Mouse (Mus musculus): ENCODE results near the gene Ugt1a10. TPM values are rescaled to one million over a fixed set of nuclear protein-coding genes. Genes with fewer than 3 reads are reported as not detected.

Gene Ugt1a10
- polyA plus RNA-seq, 1 experiment from 2014 or later, result not detected

GRCm38 (mm10) chr1:88260604-88261377 is 205.6 kb downstream of the Ugt1a10 start:
- Histone ChIP-seq H3K27me3 (ENCODE audit: control insufficient read depth, insufficient read depth, low read length) (no peaks in the 10 kb centered on the region), H3K4me2 (ENCODE audit: low read depth, low read length) (no peak overlapping the region), H3K36me3 (ENCODE audit: control insufficient read depth, insufficient read depth, low read length) (peaks cover 45% of the 10 kb centered on the region), H3K9ac (replicated peaks; ENCODE audit: low read depth, low read length) (no peak overlapping the region), H3K4me3 (ENCODE audit: low read depth, low read length) (no peak overlapping the region), H3K27ac (ENCODE audit: low read depth, low read length) (no peak overlapping the region), H3K9me3 (ENCODE audit: control insufficient read depth, low read length) (peaks cover 24% of the 10 kb centered on the region), H3K4me1 (ENCODE audit: control insufficient read depth, insufficient read depth, low read length) (no peaks in the 10 kb centered on the region)
- 86% methylated on average over 10 of the region's 10 CpGs for WGBS
- ATAC-seq (ENCODE audit: low read depth), result no peak

GRCm38 (mm10) chr1:88261706-88262105 is 206.5 kb downstream of the Ugt1a10 start:
- Histone ChIP-seq H3K4me2 (ENCODE audit: low read depth, low read length) (no peak overlapping the region), H3K27me3 (ENCODE audit: control insufficient read depth, insufficient read depth, low read length) (no peaks in the 10 kb centered on the region), H3K4me1 (ENCODE audit: control insufficient read depth, insufficient read depth, low read length) (no peaks in the 10 kb centered on the region), H3K9me3 (ENCODE audit: control insufficient read depth, low read length) (peaks cover 17% of the 10 kb centered on the region), H3K27ac (ENCODE audit: low read depth, low read length) (no peak overlapping the region), H3K36me3 (ENCODE audit: control insufficient read depth, insufficient read depth, low read length) (peaks cover 54% of the 10 kb centered on the region), H3K4me3 (ENCODE audit: low read depth, low read length) (no peak overlapping the region), H3K9ac (replicated peaks; ENCODE audit: low read depth, low read length) (no peak overlapping the region)
- 85% methylated on average over 7 of the region's 7 CpGs for WGBS
- ATAC-seq (ENCODE audit: low read depth), result no peak

GRCm38 (mm10) chr1:88262255-88262654 is 207.1 kb downstream of the Ugt1a10 start:
- Histone ChIP-seq H3K9ac (replicated peaks; ENCODE audit: low read depth, low read length) (no peak overlapping the region), H3K4me1 (ENCODE audit: control insufficient read depth, insufficient read depth, low read length) (no peaks in the 10 kb centered on the region), H3K9me3 (ENCODE audit: control insufficient read depth, low read length) (peaks cover 12% of the 10 kb centered on the region), H3K27me3 (ENCODE audit: control insufficient read depth, insufficient read depth, low read length) (no peaks in the 10 kb centered on the region), H3K36me3 (ENCODE audit: control insufficient read depth, insufficient read depth, low read length) (peaks cover 59% of the 10 kb centered on the region), H3K4me2 (ENCODE audit: low read depth, low read length) (no peak overlapping the region), H3K4me3 (ENCODE audit: low read depth, low read length) (no peak overlapping the region), H3K27ac (ENCODE audit: low read depth, low read length) (no peak overlapping the region)
- peak; percentile 10; the same call in 1 of the 2 replicates for ATAC-seq (ENCODE audit: low read depth)
- WGBS, result 80% methylated on average over 4 of the region's 4 CpGs

GRCm38 (mm10) chr1:88262961-88263360 is 207.8 kb downstream of the Ugt1a10 start:
- H3K27me3 ChIP-seq (ENCODE audit: control insufficient read depth, insufficient read depth, low read length), result no peaks in the 10 kb centered on the region
- no peak overlapping the region for H3K9ac ChIP-seq (replicated peaks; ENCODE audit: low read depth, low read length)
- H3K36me3 ChIP-seq (ENCODE audit: control insufficient read depth, insufficient read depth, low read length), result peaks cover 66% of the 10 kb centered on the region
- WGBS, result 77% methylated on average over 6 of the region's 6 CpGs
- H3K27ac ChIP-seq (ENCODE audit: low read depth, low read length), result no peak overlapping the region
- H3K9me3 ChIP-seq (ENCODE audit: control insufficient read depth, low read length), result peaks cover 5% of the 10 kb centered on the region; the same call in 1 of the 2 replicates
- H3K4me1 ChIP-seq (ENCODE audit: control insufficient read depth, insufficient read depth, low read length), result no peaks in the 10 kb centered on the region
- H3K4me3 ChIP-seq (ENCODE audit: low read depth, low read length), result no peak overlapping the region
- no peak overlapping the region for H3K4me2 ChIP-seq (ENCODE audit: low read depth, low read length)
- ATAC-seq (ENCODE audit: low read depth), result no peak

GRCm38 (mm10) chr1:88263778-88264177 is 208.6 kb downstream of the Ugt1a10 start:
- no peaks in the 10 kb centered on the region for H3K9me3 ChIP-seq (ENCODE audit: control insufficient read depth, low read length)
- WGBS, result 93% methylated on average over 5 of the region's 5 CpGs
- H3K9ac ChIP-seq (replicated peaks; ENCODE audit: low read depth, low read length), result no peak overlapping the region
- no peak overlapping the region for H3K4me2 ChIP-seq (ENCODE audit: low read depth, low read length)
- no peak overlapping the region for H3K27ac ChIP-seq (ENCODE audit: low read depth, low read length)
- H3K4me1 ChIP-seq (ENCODE audit: control insufficient read depth, insufficient read depth, low read length), result no peaks in the 10 kb centered on the region
- peaks cover 74% of the 10 kb centered on the region for H3K36me3 ChIP-seq (ENCODE audit: control insufficient read depth, insufficient read depth, low read length)
- ATAC-seq (ENCODE audit: low read depth), result no peak
- H3K27me3 ChIP-seq (ENCODE audit: control insufficient read depth, insufficient read depth, low read length), result no peaks in the 10 kb centered on the region
- no peak overlapping the region for H3K4me3 ChIP-seq (ENCODE audit: low read depth, low read length)

- H3K27ac ChIP-seq (ENCODE audit: low read depth, low read length), result no peak overlapping the region
- 91% methylated on average over 7 of the region's 7 CpGs for WGBS
- no peak overlapping the region for H3K4me2 ChIP-seq (ENCODE audit: low read depth, low read length)
- no peak overlapping the region for H3K9ac ChIP-seq (replicated peaks; ENCODE audit: low read depth, low read length)
- H3K9me3 ChIP-seq (ENCODE audit: control insufficient read depth, low read length), result no peaks in the 10 kb centered on the region
- H3K4me1 ChIP-seq (ENCODE audit: control insufficient read depth, insufficient read depth, low read length), result no peaks in the 10 kb centered on the region
- peaks cover 80% of the 10 kb centered on the region for H3K36me3 ChIP-seq (ENCODE audit: control insufficient read depth, insufficient read depth, low read length)
- ATAC-seq (ENCODE audit: low read depth), result no peak
- H3K4me3 ChIP-seq (ENCODE audit: low read depth, low read length), result no peak overlapping the region
- H3K27me3 ChIP-seq (ENCODE audit: control insufficient read depth, insufficient read depth, low read length), result no peaks in the 10 kb centered on the region
Observed at GRCm38 (mm10) chr1:88264237-88264868, 209.2 kb downstream of the Ugt1a10 start.

- Histone ChIP-seq H3K36me3 (ENCODE audit: control insufficient read depth, insufficient read depth, low read length) (peaks cover 85% of the 10 kb centered on the region), H3K9me3 (ENCODE audit: control insufficient read depth, low read length) (no peaks in the 10 kb centered on the region), H3K27ac (ENCODE audit: low read depth, low read length) (no peak overlapping the region), H3K4me3 (ENCODE audit: low read depth, low read length) (no peak overlapping the region), H3K27me3 (ENCODE audit: control insufficient read depth, insufficient read depth, low read length) (no peaks in the 10 kb centered on the region), H3K4me2 (ENCODE audit: low read depth, low read length) (no peak overlapping the region), H3K9ac (replicated peaks; ENCODE audit: low read depth, low read length) (no peak overlapping the region), H3K4me1 (ENCODE audit: control insufficient read depth, insufficient read depth, low read length) (no peaks in the 10 kb centered on the region)
- no peak for ATAC-seq (ENCODE audit: low read depth)
- WGBS, result 81% methylated on average over 4 of the region's 4 CpGs
Observed at GRCm38 (mm10) chr1:88264869-88265240, 209.7 kb downstream of the Ugt1a10 start.

GRCm38 (mm10) chr1:88266123-88266522 is 210.9 kb downstream of the Ugt1a10 start:
- H3K27me3 ChIP-seq (ENCODE audit: control insufficient read depth, insufficient read depth, low read length), result no peaks in the 10 kb centered on the region
- H3K9ac ChIP-seq (replicated peaks; ENCODE audit: low read depth, low read length), result no peak overlapping the region
- WGBS, result 89% methylated on average over 13 of the region's 13 CpGs
- H3K4me1 ChIP-seq (ENCODE audit: control insufficient read depth, insufficient read depth, low read length), result no peaks in the 10 kb centered on the region
- no peaks in the 10 kb centered on the region for H3K9me3 ChIP-seq (ENCODE audit: control insufficient read depth, low read length)
- ATAC-seq (ENCODE audit: low read depth), result no peak
- H3K4me3 ChIP-seq (ENCODE audit: low read depth, low read length), result no peak overlapping the region
- no peak overlapping the region for H3K4me2 ChIP-seq (ENCODE audit: low read depth, low read length)
- peaks cover 78% of the 10 kb centered on the region for H3K36me3 ChIP-seq (ENCODE audit: control insufficient read depth, insufficient read depth, low read length)
- H3K27ac ChIP-seq (ENCODE audit: low read depth, low read length), result no peak overlapping the region

GRCm38 (mm10) chr1:88267489-88267888 is 212.3 kb downstream of the Ugt1a10 start:
- Histone ChIP-seq H3K4me3 (ENCODE audit: low read depth, low read length) (no peak overlapping the region), H3K9ac (replicated peaks; ENCODE audit: low read depth, low read length) (no peak overlapping the region), H3K4me1 (ENCODE audit: control insufficient read depth, insufficient read depth, low read length) (no peaks in the 10 kb centered on the region), H3K4me2 (ENCODE audit: low read depth, low read length) (no peak overlapping the region), H3K27ac (ENCODE audit: low read depth, low read length) (no peak overlapping the region), H3K36me3 (ENCODE audit: control insufficient read depth, insufficient read depth, low read length) (peaks cover 76% of the 10 kb centered on the region), H3K9me3 (ENCODE audit: control insufficient read depth, low read length) (no peaks in the 10 kb centered on the region), H3K27me3 (ENCODE audit: control insufficient read depth, insufficient read depth, low read length) (no peaks in the 10 kb centered on the region)
- 0 out of 2 replicates have a peak, but pooled peaks have one; percentile 7 for ATAC-seq (ENCODE audit: low read depth)
- WGBS, result 93% methylated on average over 6 of the region's 6 CpGs
